Mouse (Mus musculus) brown adipose tissue, adult 24 weeks (tissue): ENCODE measurements around the gene Olfr323. TPM values are rescaled to one million over a fixed set of nuclear protein-coding genes. Genes with fewer than 3 reads are reported as not detected.
A peak's percentile ranks its signal among the peaks of the same experiment; 100 is the strongest.

Source experiments
- H3K27ac ChIP-seq: fragments of 200-500 bp; replicated peaks from 2 replicates; pipeline ENCODE4 v1.5.1; 2012; ENCODE audit warnings: low read depth, mild to moderate bottlenecking, low read length
- H3K4me1 ChIP-seq: fragments of 200-500 bp; 2 replicates; pipeline ENCODE4 v1.6.1; 2012; ENCODE audit warnings: low read length, mixed read lengths; ENCODE audit not compliant: control insufficient read depth, insufficient read depth, insufficient read length
- H3K4me3 ChIP-seq: fragments of 200-500 bp; 2 replicates; pipeline ENCODE4 v1.5.1; 2012; ENCODE audit warnings: low read depth, mild to moderate bottlenecking, low read length, moderate library complexity; ENCODE audit not compliant: insufficient read depth
- polyA plus RNA-seq: library from polyadenylated mRNA; stranded (reverse); fragments of >200 nt; gene quantifications from 2 replicates; pipeline ENCODE4 v1.2.4, GENCODE M21; 2012; ENCODE audit not compliant: missing spikeins, insufficient read depth, insufficient read length

Gene Olfr323
- not detected in 2 replicates for polyA plus RNA-seq

DNA sequence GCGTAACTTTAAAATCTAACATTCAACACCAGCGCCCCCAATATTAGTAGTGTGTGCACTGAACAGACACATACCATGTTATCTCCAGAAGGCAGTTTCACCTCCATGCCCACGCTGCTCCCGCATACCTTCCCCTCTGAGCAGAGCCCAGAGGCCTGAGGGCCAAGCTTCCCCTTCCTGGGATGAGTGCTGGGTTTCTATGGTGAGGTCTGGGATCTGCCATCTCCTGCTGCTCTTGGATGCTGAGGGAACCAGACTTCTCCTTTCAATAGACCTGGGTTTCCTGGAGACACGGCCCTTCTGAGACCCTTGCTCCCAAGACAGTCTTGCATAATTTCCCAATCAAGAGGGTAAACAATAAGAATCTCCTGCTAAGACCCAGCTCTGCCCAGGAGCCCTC, at the start of gene Olfr323:
TSS of gene Olfr323 (minus strand) at position 101 of the 400 bp plus-strand sequence.
- no peak within 1 kb of the TSS for H3K27ac ChIP-seq
- H3K4me1 ChIP-seq: no peaks in the 10 kb centered on the region
- H3K4me3 ChIP-seq: no peak within 1 kb of the TSS

DNA sequence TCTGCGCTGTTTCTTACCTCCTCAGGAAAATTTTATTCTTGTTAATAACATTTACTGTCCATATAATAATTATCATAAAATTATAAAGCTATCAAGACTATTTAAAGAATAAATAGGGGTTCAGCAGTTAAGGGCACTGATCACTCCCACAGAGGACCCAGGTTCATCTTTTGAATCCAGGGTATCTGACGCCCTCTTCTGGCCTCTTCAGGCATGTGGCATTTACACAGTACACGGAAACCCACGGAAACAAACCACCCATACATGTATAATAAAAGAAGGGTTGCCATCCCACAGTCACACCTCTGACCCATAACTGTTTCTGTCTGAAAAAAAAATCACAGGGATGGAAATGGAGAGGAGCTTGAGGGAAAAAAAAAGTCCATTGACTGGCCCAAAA, 41.5 kb upstream of the Olfr323 start:
- no peak overlapping the region for H3K27ac ChIP-seq
- H3K4me3 ChIP-seq: no peak overlapping the region
- H3K4me1 ChIP-seq: no peaks in the 10 kb centered on the region

DNA sequence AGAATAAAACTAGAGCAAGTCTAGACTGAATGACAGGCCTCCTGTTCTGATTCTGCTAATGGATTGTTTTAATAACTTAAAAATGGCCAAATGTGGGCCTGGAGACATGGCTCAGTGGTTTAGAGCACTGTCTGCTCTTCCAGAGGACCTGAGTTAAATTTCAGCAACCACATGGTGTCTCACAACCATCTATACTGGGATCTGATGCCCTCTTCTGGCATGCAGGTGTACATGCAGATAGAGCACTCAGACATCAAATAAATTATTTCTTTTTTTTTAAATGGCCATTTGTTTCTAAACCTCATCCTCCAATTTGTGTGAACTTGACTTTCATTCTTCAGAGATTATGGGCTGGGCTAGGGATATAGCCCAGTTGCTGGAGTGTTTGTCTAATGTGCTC, 39.0 kb upstream of the Olfr323 start:
- Histone ChIP-seq H3K27ac (no peak overlapping the region), H3K4me3 (no peak overlapping the region), H3K4me1 (no peaks in the 10 kb centered on the region)

DNA sequence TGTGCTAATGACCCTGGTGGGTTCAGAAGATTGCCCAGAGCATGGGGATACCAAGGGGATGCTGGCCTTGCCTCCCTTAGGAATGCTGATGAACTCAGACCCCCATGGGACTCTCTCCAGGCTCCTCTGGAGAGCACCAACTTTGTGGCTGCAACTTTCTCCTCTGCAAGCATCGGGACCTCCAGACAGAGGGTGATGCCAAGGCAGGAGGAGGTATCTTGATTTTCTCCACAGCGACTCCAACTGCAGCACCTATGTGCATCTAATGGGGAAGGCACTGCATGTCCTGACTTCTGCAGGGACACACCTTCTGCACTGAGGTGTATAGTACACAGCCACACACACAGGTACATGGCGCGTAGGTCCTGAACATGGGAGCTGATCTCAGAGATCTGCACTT, 28.3 kb upstream of the Olfr323 start, which contains the start of gene Olfr322:
TSS of gene Olfr322 (plus strand) at position 187 of the 400 bp plus-strand sequence.
- Histone ChIP-seq H3K27ac (no peak within 1 kb of the TSS), H3K4me3 (no peak within 1 kb of the TSS), H3K4me1 (no peaks in the 10 kb centered on the region)

DNA sequence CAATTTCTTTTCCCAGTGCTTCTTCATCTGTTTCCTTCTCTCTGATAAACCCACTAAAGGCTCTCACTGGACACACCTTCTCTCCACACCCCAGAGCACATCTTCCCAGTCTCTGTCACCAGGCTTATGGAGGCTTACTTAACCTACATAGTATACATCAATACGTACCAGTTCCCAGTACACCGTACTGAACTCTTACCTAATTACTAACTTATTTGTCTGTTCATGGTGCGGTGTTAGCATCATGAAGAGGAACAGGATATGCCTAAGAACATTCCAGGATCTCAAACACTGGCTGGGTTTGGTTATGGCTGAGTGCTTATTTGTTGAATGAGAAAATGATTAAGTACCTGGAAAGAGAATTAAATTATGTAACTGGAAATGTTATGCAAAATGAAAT, 24.9 kb upstream of the Olfr323 start:
- Histone ChIP-seq H3K4me3 (no peak overlapping the region), H3K27ac (no peak overlapping the region), H3K4me1 (no peaks in the 10 kb centered on the region)

DNA sequence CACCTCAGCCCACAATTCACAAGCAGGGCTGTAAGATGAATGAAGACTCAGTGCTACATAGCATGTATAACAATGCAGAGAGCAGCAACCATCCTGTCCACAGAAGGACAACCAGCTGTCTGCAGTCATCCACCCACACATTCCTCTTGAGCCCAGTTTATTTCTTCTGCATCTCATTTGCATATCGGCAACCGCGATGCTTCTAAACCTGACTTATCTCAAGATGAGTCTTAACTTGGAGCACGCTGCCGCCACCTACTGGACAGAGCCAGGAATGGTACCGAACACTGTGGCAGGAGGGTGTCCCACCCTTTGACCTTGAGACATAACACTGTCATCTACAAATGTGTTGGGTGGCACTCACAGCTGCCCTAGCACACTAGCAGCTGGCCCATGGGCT, 13.0 kb upstream of the Olfr323 start:
- Histone ChIP-seq H3K27ac (no peak overlapping the region), H3K4me1 (no peaks in the 10 kb centered on the region), H3K4me3 (no peak overlapping the region)

DNA sequence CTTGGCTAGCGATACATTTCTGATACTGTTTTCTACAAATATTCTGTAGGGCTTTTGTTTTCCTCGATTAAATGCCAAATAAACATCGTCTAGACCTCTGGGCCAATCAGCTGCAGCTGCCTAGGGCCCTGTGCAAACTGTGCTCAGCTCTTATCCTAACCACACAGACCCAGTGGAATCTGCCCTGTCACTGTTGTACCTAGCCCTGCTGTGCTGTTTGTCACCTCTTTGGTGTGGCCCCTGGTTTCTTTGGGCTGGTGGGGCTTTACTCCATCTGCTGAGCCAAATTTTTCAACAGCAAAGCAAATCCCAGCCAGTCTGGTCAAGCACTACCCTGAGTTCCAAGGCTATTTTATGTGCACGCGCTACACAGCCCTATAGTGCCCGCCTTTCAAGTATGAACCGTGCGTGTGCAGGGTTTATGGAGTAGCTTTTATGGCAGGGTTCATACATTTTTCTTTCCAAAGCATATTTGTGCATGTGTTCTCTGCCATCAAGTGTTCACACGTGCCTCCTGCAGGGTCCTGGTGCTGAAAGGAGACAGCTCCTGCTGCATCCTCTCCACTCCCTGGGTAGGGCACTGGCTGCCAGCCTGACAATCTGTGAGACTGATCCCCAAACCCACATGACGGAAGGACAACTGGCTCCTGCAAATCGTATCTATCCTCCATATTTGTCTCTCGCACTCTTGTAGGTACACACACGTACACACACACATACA, 11.5 kb upstream of the Olfr323 start:
- Histone ChIP-seq H3K4me3 (no peak overlapping the region), H3K27ac (no peak overlapping the region), H3K4me1 (no peaks in the 10 kb centered on the region)

DNA sequence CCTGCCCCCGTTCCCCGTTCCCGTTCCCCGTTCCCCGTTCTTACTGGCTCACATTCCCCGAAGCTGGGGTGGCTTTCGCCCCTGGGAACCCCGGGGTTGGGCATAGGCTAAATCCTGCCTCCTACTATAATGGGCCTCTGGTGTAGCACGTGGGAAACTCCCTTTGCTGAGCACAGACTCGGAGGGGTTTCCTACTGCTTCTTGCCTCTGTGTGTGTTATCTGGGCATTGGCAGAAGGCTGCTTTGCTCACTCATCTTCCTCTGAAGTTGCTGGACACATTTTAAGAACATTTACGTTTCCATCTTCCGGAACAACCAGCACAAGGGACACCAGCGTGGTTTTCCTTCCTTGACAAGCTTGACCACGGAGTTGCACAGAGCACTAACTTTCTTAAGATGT, 10.8 kb upstream of the Olfr323 start:
- no peaks in the 10 kb centered on the region; the same call in 1 of the 2 replicates for H3K4me1 ChIP-seq
- H3K4me3 ChIP-seq: no peak overlapping the region
- no peak overlapping the region for H3K27ac ChIP-seq

DNA sequence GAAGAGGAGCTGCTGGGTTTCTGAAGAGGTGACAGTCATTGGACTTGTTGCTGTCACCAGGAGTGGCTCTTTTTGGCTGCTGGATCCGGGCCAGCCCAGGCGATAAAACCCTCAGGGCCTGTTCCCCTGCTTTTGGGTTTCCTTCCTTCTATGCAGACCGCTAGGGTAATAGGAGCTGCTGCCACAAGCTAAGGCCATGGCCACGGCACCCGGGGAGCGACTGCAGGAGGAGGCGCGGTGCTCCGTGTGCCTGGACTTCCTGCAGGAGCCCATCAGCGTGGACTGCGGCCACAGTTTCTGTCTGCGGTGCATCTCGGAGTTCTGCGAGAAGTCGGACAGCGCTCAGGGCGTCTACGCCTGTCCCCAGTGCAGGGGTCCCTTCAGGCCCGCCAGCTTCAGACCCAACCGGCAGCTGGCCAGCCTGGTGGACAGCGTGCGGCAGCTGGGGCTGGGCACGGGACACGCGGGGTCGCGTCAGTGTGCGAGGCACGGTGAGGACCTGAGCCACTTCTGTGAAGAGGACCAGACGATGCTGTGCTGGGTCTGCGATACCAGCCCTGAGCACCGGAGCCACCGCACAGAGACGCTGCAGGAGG, 10.1 kb upstream of the Olfr323 start, which contains the start of gene Trim58:
TSS of gene Trim58 (plus strand) at position 194 of the 596 bp plus-strand sequence.
- peak within 1 kb of the TSS; percentile 15; the same call in 1 of the 2 replicates for H3K4me3 ChIP-seq
- H3K4me1 ChIP-seq: no peaks in the 10 kb centered on the region; the same call in 1 of the 2 replicates

DNA sequence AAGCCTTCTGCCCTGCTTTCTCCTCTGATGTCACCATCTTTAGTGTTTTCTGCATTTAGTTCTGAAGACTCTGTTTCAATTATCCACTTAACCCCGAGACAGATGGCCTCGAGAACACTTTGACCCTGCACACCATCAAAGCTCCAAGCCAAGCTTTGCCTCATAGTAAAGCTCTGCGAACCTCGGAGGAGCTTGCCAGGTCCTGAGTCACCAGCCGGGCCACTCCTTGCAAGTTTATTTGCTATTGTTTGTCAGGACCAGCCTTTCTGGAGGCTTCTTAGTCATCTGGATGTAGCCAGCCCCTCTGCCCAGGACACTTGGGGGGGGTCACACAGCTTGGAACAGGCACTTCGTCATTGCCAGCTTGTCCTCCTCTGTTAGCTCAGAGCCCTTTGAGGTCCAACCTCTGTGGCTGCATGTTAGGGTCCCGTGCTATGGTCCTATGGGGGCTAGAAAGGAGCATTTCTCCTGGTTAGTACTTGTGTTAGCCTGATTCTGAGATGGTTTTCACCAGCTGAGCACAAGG, 7.9 kb upstream of the Olfr323 start:
- H3K4me3 ChIP-seq: no peak overlapping the region
- no peaks in the 10 kb centered on the region; the same call in 1 of the 2 replicates for H3K4me1 ChIP-seq
- no peak overlapping the region for H3K27ac ChIP-seq

More for the DNA sequence above, 10.1 kb upstream of the Olfr323 start, which contains the start of gene Trim58:
- no peak within 1 kb of the TSS for H3K27ac ChIP-seq

DNA sequence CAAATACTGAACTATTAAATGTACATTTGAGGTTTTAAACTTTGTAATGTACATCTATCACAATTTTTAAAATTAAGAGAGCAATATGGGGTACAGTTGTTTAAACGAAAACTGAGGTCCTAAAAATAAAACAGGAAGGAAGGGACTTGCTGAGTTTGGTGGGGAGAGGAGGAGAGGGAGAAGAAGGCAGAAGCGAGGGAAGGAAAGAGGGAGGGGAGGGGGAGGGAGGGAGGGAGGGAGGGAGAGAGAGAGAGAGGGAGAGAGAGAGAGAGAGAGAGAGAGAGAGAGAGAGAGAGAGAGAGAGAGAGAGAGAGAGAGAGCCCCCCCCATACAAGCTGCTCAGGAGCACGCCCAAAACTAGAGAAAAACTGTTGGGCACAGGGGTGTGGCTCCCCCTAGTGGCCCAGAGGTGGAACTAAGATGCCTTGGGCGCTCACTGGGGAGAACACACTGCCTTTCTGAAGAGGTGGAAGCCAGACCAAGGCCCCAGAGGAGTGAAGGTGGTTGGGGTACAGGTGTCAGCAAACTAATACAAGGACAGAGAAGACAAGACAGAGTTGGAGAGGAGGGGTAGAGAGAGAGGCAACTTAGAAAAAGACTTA, 6.2 kb upstream of the Olfr323 start:
- Histone ChIP-seq H3K27ac (no peak overlapping the region), H3K4me3 (no peak overlapping the region), H3K4me1 (no peaks in the 10 kb centered on the region; the same call in 1 of the 2 replicates)

DNA sequence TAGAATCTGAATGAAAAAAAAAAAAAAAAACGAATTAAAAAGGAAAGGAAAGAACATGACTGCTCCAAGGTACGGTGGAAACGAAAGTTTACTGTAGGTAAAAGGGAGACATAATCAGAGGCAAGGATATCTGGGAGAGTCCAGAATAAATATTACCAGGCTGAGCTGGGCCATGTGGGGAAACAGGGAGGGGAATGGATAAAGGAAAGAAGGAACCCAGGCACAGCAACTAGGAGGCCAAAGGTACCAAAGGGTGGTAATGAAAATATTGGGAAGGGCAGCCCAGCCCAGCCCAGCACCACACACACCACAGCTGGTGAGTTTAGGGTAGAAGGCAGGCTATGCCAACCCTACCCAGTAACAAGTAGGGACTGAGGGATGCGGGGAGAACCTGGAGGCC, 4.6 kb upstream of the Olfr323 start:
- no peaks in the 10 kb centered on the region; the same call in 1 of the 2 replicates for H3K4me1 ChIP-seq
- no peak overlapping the region for H3K27ac ChIP-seq
- H3K4me3 ChIP-seq: no peak overlapping the region

DNA sequence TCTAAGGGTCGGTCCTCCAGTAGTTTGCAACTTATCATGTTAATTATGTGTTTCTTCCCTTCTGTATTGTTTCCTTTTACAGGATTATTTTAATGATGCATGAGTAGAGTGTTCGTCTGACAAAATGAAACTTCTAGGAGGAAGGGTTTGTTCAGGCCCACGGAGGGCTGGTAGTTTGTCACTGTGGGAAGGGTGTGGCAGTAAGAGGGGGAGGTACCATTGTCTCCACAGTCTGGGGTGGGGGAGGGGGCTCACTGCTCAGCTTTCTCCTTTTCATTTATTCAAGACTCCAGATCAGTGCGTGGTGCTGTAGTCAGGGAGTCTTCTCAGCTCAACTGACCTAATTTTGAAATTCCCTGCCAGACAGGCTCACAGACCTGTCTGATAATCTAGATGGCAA, 4.2 kb downstream of the Olfr323 start:
- Histone ChIP-seq H3K27ac (no peak overlapping the region), H3K4me1 (no peaks in the 10 kb centered on the region), H3K4me3 (no peak overlapping the region)

DNA sequence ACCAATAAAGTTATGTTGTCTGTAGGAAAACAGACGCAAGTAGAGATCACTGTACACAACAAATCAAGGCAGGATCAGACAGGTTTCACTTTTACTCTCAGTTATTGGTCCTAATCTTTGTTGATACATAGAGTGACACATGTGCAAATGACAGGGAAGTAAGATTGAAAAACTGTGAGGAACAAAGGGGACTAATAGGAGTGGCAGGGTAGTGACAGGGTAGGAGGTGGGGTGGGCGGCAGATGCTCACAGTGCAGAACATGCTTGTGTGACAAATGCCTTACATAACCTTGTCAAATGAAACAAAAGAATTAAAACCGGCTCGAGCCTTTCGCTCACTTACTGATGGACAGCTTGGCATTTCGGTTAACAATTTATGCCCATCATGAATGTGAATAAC, 11.5 kb downstream of the Olfr323 start:
- Histone ChIP-seq H3K4me3 (no peak overlapping the region), H3K27ac (no peak overlapping the region), H3K4me1 (no peaks in the 10 kb centered on the region)

DNA sequence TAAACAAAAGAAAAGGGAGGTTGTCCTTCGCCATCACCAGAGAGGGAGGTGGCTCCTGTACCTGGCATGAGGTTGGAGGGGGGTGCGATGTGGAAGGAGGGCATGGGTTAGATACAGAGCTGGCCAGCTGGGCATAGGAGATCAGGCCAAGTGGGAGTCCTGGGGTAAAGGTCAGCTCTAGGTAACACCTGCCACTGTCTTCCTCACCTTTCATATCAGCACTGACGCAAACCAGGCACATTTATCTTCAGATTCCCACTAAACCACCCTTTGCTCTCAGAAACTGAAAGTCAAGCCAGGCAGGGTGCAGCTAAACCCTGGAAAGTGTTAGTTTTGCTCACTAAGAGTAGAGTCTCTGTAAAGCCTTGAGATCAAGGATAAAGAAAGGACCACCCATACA, 11.9 kb downstream of the Olfr323 start:
- Histone ChIP-seq H3K4me1 (no peaks in the 10 kb centered on the region), H3K4me3 (no peak overlapping the region), H3K27ac (no peak overlapping the region)
